Mouse (Mus musculus): ENCODE results near the gene Mcidas. TPM values are rescaled to one million over a fixed set of nuclear protein-coding genes. Genes with fewer than 3 reads are reported as not detected.

The Mcidas gene
- polyA plus RNA-seq, 1 experiment: not detected

DNA sequence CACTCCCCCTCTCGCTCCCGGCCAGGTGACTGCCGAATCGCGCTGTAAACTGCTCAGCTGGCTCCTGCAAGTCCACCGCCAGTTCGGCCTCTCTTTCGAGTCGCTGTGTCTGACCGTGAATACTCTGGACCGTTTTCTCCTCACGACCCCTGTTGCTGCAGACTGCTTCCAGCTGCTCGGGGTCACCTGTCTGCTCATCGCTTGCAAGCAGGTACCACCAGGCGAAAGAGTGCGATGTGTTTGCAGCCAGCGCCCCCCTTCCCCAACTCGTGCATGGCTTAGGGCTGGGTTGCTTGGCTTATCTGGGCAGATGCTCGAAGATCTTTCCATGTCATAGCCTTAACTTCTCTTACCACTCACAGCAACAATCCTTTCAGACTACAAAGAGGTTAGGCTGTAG, 4.8 kb upstream of the Mcidas start:
- TF ChIP-seq CTCF (IDR thresholded peaks at IDR 0.05; ENCODE audit: low read depth, low read length): peak; percentile 8
- TF ChIP-seq EP300 (IDR thresholded peaks at IDR 0.05; ENCODE audit: insufficient read depth, low read depth, low read length): no peak
- no peak overlapping the region for H3K9ac ChIP-seq (ENCODE audit: low read depth, poor library complexity, severe bottlenecking)
- no peak overlapping the region for H3K27ac ChIP-seq (ENCODE audit: insufficient read depth, low read length)
- H3K4me1 ChIP-seq (ENCODE audit: control insufficient read depth, insufficient read depth, low read length): no peaks in the 10 kb centered on the region
- no peaks in the 10 kb centered on the region for H3K36me3 ChIP-seq (ENCODE audit: control insufficient read depth, insufficient read depth, low read length, poor library complexity, severe bottlenecking)
- H3K27me3 ChIP-seq (ENCODE audit: control insufficient read depth, insufficient read depth, low read length, poor library complexity, severe bottlenecking): peaks cover 23% of the 10 kb centered on the region
- H3K9me3 ChIP-seq (replicated peaks; ENCODE audit: control insufficient read depth, insufficient read depth, low read length, poor library complexity, severe bottlenecking): no peaks in the 10 kb centered on the region
- peak overlapping the region; percentile 50 for H3K4me3 ChIP-seq (ENCODE audit: low read depth, low read length)

- H3K36me3 ChIP-seq (ENCODE audit: control insufficient read depth, insufficient read depth, low read length, poor library complexity, severe bottlenecking): no peaks in the 10 kb centered on the region
- H3K4me1 ChIP-seq (ENCODE audit: control insufficient read depth, insufficient read depth, low read length): no peaks in the 10 kb centered on the region
- H3K9me3 ChIP-seq (replicated peaks; ENCODE audit: control insufficient read depth, insufficient read depth, low read length, poor library complexity, severe bottlenecking): no peaks in the 10 kb centered on the region
- H3K9ac ChIP-seq (ENCODE audit: low read depth, poor library complexity, severe bottlenecking): no peak overlapping the region
- H3K27ac ChIP-seq (ENCODE audit: insufficient read depth, low read length): no peak overlapping the region
- peaks cover 24% of the 10 kb centered on the region for H3K27me3 ChIP-seq (ENCODE audit: control insufficient read depth, insufficient read depth, low read length, poor library complexity, severe bottlenecking)
- TF ChIP-seq POLR2A (IDR thresholded peaks at IDR 0.05; ENCODE audit: insufficient read depth, low read length) (no peak), CTCF (IDR thresholded peaks at IDR 0.05; ENCODE audit: low read depth, low read length) (no peak), EP300 (IDR thresholded peaks at IDR 0.05; ENCODE audit: insufficient read depth, low read depth, low read length) (no peak)
- peak overlapping the region; percentile 11; the same call in 1 of the 2 replicates for H3K4me3 ChIP-seq (ENCODE audit: low read depth, low read length)
These were observed 4.1 kb upstream of the Mcidas start for GRCm38 (mm10) chr13:112989541-112989940.

DNA sequence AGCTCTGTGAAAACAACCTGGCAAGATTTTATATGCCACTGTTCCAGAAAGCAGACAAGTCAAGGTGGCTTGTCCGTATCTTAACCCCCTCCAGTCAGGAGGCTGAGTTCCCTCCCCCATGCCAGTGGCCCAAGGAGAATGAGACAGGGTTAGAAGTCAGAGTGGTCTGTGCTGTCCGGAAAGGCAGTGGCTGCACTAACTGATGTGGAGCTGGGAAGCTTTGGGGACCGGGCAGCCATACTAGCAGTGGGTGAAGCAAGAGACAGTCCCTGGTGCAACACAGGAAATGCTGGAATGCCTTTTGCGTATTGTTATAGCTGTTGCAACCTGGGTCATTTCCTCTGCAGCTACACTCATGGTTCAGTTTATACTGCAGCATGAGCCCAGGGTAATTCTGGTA, 3.3 kb upstream of the Mcidas start:
- no peak for TF ChIP-seq CTCF (IDR thresholded peaks at IDR 0.05; ENCODE audit: low read depth, low read length)
- TF ChIP-seq POLR2A (IDR thresholded peaks at IDR 0.05; ENCODE audit: insufficient read depth, low read length): no peak
- TF ChIP-seq EP300 (IDR thresholded peaks at IDR 0.05; ENCODE audit: insufficient read depth, low read depth, low read length): no peak

GRCm38 (mm10) chr13:112994191-112994590, 546 bp downstream of the Mcidas start:
- no peaks in the 10 kb centered on the region for H3K9me3 ChIP-seq (replicated peaks; ENCODE audit: control insufficient read depth, insufficient read depth, low read length, poor library complexity, severe bottlenecking)
- no peaks in the 10 kb centered on the region for H3K36me3 ChIP-seq (ENCODE audit: control insufficient read depth, insufficient read depth, low read length, poor library complexity, severe bottlenecking)
- peak overlapping the region; percentile 79 for H3K4me3 ChIP-seq (ENCODE audit: low read depth, low read length)
- peaks cover 19% of the 10 kb centered on the region for H3K27me3 ChIP-seq (ENCODE audit: control insufficient read depth, insufficient read depth, low read length, poor library complexity, severe bottlenecking)
- H3K9ac ChIP-seq (ENCODE audit: low read depth, poor library complexity, severe bottlenecking): peak overlapping the region; percentile 31
- TF ChIP-seq EP300 (IDR thresholded peaks at IDR 0.05; ENCODE audit: insufficient read depth, low read depth, low read length) (no peak), POLR2A (IDR thresholded peaks at IDR 0.05; ENCODE audit: insufficient read depth, low read length) (no peak), CTCF (IDR thresholded peaks at IDR 0.05; ENCODE audit: low read depth, low read length) (peak; percentile 94)
- no peak overlapping the region for H3K27ac ChIP-seq (ENCODE audit: insufficient read depth, low read length)
- H3K4me1 ChIP-seq (ENCODE audit: control insufficient read depth, insufficient read depth, low read length): no peaks in the 10 kb centered on the region

More for the DNA sequence above, 3.3 kb upstream of the Mcidas start:
- Histone ChIP-seq H3K27ac (ENCODE audit: insufficient read depth, low read length) (no peak overlapping the region), H3K9me3 (replicated peaks; ENCODE audit: control insufficient read depth, insufficient read depth, low read length, poor library complexity, severe bottlenecking) (no peaks in the 10 kb centered on the region), H3K27me3 (ENCODE audit: control insufficient read depth, insufficient read depth, low read length, poor library complexity, severe bottlenecking) (peaks cover 24% of the 10 kb centered on the region), H3K4me3 (ENCODE audit: low read depth, low read length) (no peak overlapping the region), H3K9ac (ENCODE audit: low read depth, poor library complexity, severe bottlenecking) (no peak overlapping the region), H3K36me3 (ENCODE audit: control insufficient read depth, insufficient read depth, low read length, poor library complexity, severe bottlenecking) (no peaks in the 10 kb centered on the region), H3K4me1 (ENCODE audit: control insufficient read depth, insufficient read depth, low read length) (no peaks in the 10 kb centered on the region)

GRCm38 (mm10) chr13:112996407-112996806, 2.8 kb downstream of the Mcidas start:
- Histone ChIP-seq H3K36me3 (ENCODE audit: control insufficient read depth, insufficient read depth, low read length, poor library complexity, severe bottlenecking) (no peaks in the 10 kb centered on the region), H3K27ac (ENCODE audit: insufficient read depth, low read length) (no peak overlapping the region), H3K9me3 (replicated peaks; ENCODE audit: control insufficient read depth, insufficient read depth, low read length, poor library complexity, severe bottlenecking) (no peaks in the 10 kb centered on the region), H3K27me3 (ENCODE audit: control insufficient read depth, insufficient read depth, low read length, poor library complexity, severe bottlenecking) (peaks cover 13% of the 10 kb centered on the region), H3K9ac (ENCODE audit: low read depth, poor library complexity, severe bottlenecking) (no peak overlapping the region), H3K4me3 (ENCODE audit: low read depth, low read length) (no peak overlapping the region), H3K4me1 (ENCODE audit: control insufficient read depth, insufficient read depth, low read length) (no peaks in the 10 kb centered on the region)
- TF ChIP-seq CTCF (IDR thresholded peaks at IDR 0.05; ENCODE audit: low read depth, low read length) (no peak), POLR2A (IDR thresholded peaks at IDR 0.05; ENCODE audit: insufficient read depth, low read length) (no peak), EP300 (IDR thresholded peaks at IDR 0.05; ENCODE audit: insufficient read depth, low read depth, low read length) (no peak)

DNA sequence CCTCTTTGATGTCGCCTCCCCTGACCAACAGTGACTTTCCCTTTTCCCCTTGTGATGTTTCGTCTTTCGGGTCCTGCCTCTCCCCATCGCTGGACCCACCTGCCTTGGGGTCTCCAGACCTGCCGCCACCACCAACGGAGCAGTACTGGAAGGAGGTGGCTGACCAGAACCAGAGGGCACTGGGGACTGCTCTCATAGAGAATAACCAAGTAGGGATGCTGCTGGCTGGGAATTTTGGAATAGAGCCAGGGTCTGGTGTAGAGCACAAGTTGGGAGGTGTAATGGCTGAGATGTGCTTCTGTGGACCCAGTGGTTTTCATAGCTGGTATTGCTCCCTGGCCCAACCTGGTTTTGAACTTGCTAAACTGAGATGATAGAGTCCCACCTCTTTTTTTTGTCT, 3.7 kb downstream of the Mcidas start:
- H3K27ac ChIP-seq (ENCODE audit: insufficient read depth, low read length): no peak overlapping the region
- H3K36me3 ChIP-seq (ENCODE audit: control insufficient read depth, insufficient read depth, low read length, poor library complexity, severe bottlenecking): no peaks in the 10 kb centered on the region
- TF ChIP-seq EP300 (IDR thresholded peaks at IDR 0.05; ENCODE audit: insufficient read depth, low read depth, low read length): no peak
- no peak for TF ChIP-seq CTCF (IDR thresholded peaks at IDR 0.05; ENCODE audit: low read depth, low read length)
- TF ChIP-seq POLR2A (IDR thresholded peaks at IDR 0.05; ENCODE audit: insufficient read depth, low read length): no peak
- no peak overlapping the region for H3K4me3 ChIP-seq (ENCODE audit: low read depth, low read length)
- no peak overlapping the region for H3K9ac ChIP-seq (ENCODE audit: low read depth, poor library complexity, severe bottlenecking)
- H3K9me3 ChIP-seq (replicated peaks; ENCODE audit: control insufficient read depth, insufficient read depth, low read length, poor library complexity, severe bottlenecking): no peaks in the 10 kb centered on the region
- H3K27me3 ChIP-seq (ENCODE audit: control insufficient read depth, insufficient read depth, low read length, poor library complexity, severe bottlenecking): peaks cover 13% of the 10 kb centered on the region
- no peaks in the 10 kb centered on the region for H3K4me1 ChIP-seq (ENCODE audit: control insufficient read depth, insufficient read depth, low read length)
